Mouse (Mus musculus) brain, adult 2 months (tissue): Measurements from ENCODE around the gene Zfp646.
"Not testable (repeated sequence)": the region's sequence is repeated elsewhere in the genome, so short reads cannot be mapped to it uniquely, and the experiment has no call there.

Experiments used
- DNase-seq: peaks from one replicate; pipeline ENCODE4 v3.0.0; 2011; ENCODE audit warnings: low read depth, low spot score

Zfp646 gene

GRCm38 (mm10) chr7:127880431-127880830, 4.4 kb downstream of the Zfp646 start:
- no peak for DNase-seq

- peak; percentile 70 for DNase-seq
These were observed 9.9 kb downstream of the Zfp646 start for GRCm38 (mm10) chr7:127885951-127886350.

- DNase-seq, result no peak
These were observed 10.5 kb downstream of the Zfp646 start for GRCm38 (mm10) chr7:127886551-127886950.

GRCm38 (mm10) chr7:127887191-127887590, 11.2 kb downstream of the Zfp646 start:
- DNase-seq, result no peak

GRCm38 (mm10) chr7:127887781-127888180, 11.8 kb downstream of the Zfp646 start:
- DNase-seq, result no peak

- DNase-seq, result no peak
These were observed 12.8 kb downstream of the Zfp646 start for GRCm38 (mm10) chr7:127888821-127889220.

GRCm38 (mm10) chr7:127890798-127891197, 14.8 kb downstream of the Zfp646 start, which contains the start of gene Prss53:
Prss53 (minus strand) TSS chr7:127890970.
- no peak for DNase-seq

- DNase-seq, result no peak
These were observed 18.5 kb downstream of the Zfp646 start for GRCm38 (mm10) chr7:127894480-127894879.

- peak; percentile 99 for DNase-seq
These were observed 19.4 kb downstream of the Zfp646 start, which contains the start of the genes Gm21974 and Vkorc1 for GRCm38 (mm10) chr7:127895442-127895841. Gm21974 (minus strand) TSS chr7:127895454. Vkorc1 (minus strand) TSS chr7:127895617.

- not testable (repeated sequence) for DNase-seq
These were observed 19.9 kb downstream of the Zfp646 start for GRCm38 (mm10) chr7:127895891-127896290.

GRCm38 (mm10) chr7:127896384-127896783, 20.4 kb downstream of the Zfp646 start:
- DNase-seq, result peak; percentile 63

- no peak for DNase-seq
These were observed 21.5 kb downstream of the Zfp646 start for GRCm38 (mm10) chr7:127897542-127897941.

- DNase-seq, result no peak
These were observed 22.3 kb downstream of the Zfp646 start for GRCm38 (mm10) chr7:127898179-127898956.

- DNase-seq, result peak; percentile 31
These were observed 24.0 kb downstream of the Zfp646 start for GRCm38 (mm10) chr7:127899997-127900396.

- no peak for DNase-seq
These were observed 25.8 kb downstream of the Zfp646 start for GRCm38 (mm10) chr7:127901772-127902171.

GRCm38 (mm10) chr7:127903971-127904796, 28.2 kb downstream of the Zfp646 start, which contains the start of gene Bckdk:
Bckdk (plus strand) TSS chr7:127904082.
- peak; percentile 89 for DNase-seq

- DNase-seq, result no peak
These were observed 31.9 kb downstream of the Zfp646 start for GRCm38 (mm10) chr7:127907939-127908338.

GRCm38 (mm10) chr7:127908656-127909055, 32.6 kb downstream of the Zfp646 start:
- no peak for DNase-seq

GRCm38 (mm10) chr7:127912190-127912871, 36.3 kb downstream of the Zfp646 start, which contains the start of gene Kat8:
Kat8 (plus strand) TSS chr7:127912516.
- DNase-seq, result peak; percentile 98

GRCm38 (mm10) chr7:127912938-127913337, 36.9 kb downstream of the Zfp646 start:
- DNase-seq, result no peak

GRCm38 (mm10) chr7:127915293-127915692, 39.3 kb downstream of the Zfp646 start:
- no peak for DNase-seq

- DNase-seq, result peak; percentile 63
These were observed 42.2 kb downstream of the Zfp646 start for GRCm38 (mm10) chr7:127918203-127918602.
